Mouse (Mus musculus) ES-E14 (cell line): ENCODE measurements around the gene Tgfbr2.

Experiments used
- CHD2 ChIP-seq: IDR thresholded peaks from 2 replicates; pipeline ENCODE4 v1.6.1; 2014; ENCODE audit warnings: mild to moderate bottlenecking, low read depth, low read length, inconsistent platforms
- HCFC1 ChIP-seq: IDR thresholded peaks from 2 replicates; pipeline ENCODE4 v1.6.1; 2012; ENCODE audit warnings: low read length, inconsistent platforms, borderline replicate concordance; ENCODE audit not compliant: insufficient read depth
- MAFK ChIP-seq: IDR thresholded peaks from 2 replicates; pipeline ENCODE4 v1.6.1; 2014; ENCODE audit warnings: mild to moderate bottlenecking, low read depth, low read length, inconsistent platforms; ENCODE audit not compliant: insufficient read depth
- ZNF384 ChIP-seq: IDR thresholded peaks from 2 replicates; pipeline ENCODE4 v1.6.1; 2012; ENCODE audit warnings: low read depth, low read length, inconsistent platforms

DNA sequence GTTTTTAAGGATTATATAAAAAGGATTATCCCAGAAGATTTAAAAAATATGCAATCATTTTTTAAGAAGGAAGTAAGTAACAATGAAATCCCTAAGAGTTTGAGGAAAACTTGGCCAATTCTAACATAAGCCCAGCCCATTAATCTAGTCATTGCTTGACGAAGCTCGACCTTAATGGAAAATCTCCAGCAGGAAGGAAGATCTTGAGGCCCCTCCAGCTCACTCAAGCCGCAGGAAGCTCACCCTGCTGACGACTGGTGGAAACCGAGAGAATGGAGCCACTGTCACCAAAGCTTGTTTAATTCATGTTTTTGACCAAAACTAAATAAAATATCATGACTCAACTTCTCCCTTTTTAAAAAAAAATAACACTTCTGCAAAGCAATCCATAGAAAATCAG is 18.7 kb downstream of the Tgfbr2 start:
- TF ChIP-seq CHD2 (no peak), MAFK (no peak), ZNF384 (no peak), HCFC1 (no peak)
